Mouse (Mus musculus): ENCODE data around the gene Hspb6.

DNA sequence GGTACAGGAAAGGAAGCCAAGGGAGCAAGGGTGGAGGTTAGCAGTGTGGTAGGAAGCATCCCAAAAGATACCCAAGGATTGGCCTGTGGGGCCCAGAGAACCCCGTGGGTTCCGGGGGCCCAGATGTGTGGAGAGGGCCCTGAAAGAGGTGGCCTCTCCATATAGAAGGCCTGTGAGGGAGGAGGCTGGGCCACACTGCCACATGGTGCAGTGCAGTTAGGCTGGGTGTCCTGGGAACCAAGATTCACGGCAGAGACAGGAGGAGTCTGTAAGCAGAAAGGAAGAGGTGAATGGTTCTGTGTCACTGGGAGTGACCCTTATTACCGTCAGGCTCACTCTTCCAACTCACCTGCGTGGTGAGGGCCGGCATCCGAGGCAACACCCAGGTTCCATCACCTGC is 11.4 kb upstream of the Hspb6 start:
- TF ChIP-seq CTCF (IDR thresholded peaks at IDR 0.05) (no peak), EP300 (IDR thresholded peaks at IDR 0.05) (no peak)

Data from lung, postnatal 0 days (tissue).